Mouse (Mus musculus) spleen, adult 2 months (tissue): ENCODE measurements around the gene Xlr4b.
"Not testable (repeated sequence)": the region's sequence is repeated elsewhere in the genome, so short reads cannot be mapped to it uniquely, and the experiment has no call there.

Experiments
- CTCF ChIP-seq: fragments of 200-500 bp; IDR thresholded peaks from 2 replicates; pipeline ENCODE4 v1.5.1; 2011; ENCODE audit warnings: mild to moderate bottlenecking, inconsistent platforms; ENCODE audit not compliant: insufficient read depth, insufficient read length, insufficient replicate concordance; ENCODE audit errors: extremely low read depth
- POLR2A ChIP-seq: fragments of 200-500 bp; IDR thresholded peaks from 2 replicates; pipeline ENCODE4 v1.6.1; 2011; ENCODE audit warnings: low read depth, low read length, inconsistent platforms

DNA sequence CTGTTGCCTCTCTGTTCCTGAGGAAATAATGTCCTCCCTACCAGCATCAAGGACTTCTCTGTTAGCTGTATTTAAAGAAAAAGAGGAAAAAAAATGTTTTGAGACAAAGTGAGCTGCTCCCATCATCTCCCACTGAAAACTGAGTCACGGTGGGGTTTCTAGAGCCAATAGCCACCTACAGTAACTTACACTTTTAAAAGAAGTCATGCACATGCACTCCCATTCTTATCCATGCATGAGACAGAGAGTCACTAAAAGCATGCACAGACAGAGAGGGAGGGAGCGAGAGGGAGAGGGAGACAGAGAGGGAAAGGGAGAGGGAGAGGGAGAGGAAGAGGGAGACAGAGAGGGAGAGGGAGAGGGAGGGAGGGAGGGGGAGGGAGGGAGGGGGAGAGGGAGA, 48.3 kb downstream of the Xlr4b start:
- TF ChIP-seq POLR2A, CTCF: not testable (repeated sequence)
